Mouse (Mus musculus) liver, adult 10 weeks (tissue): ENCODE data around the gene Hoxa4. TPM values are rescaled to one million over a fixed set of nuclear protein-coding genes. Genes with fewer than 3 reads are reported as not detected.

Source experiments
- polyA plus RNA-seq: library from polyadenylated mRNA; stranded (reverse); fragments of 350-450 nt; fragmentation: Illumina TruSeq; extraction: RNeasy Lipid Tissue Mini Kit (QIAGEN cat#74804); gene quantifications from one replicate; pipeline ENCODE4 v1.2.3, GENCODE M21; 2014; ENCODE audit warnings: low read depth, low replicate concordance

Gene Hoxa4
- polyA plus RNA-seq: not detected

DNA sequence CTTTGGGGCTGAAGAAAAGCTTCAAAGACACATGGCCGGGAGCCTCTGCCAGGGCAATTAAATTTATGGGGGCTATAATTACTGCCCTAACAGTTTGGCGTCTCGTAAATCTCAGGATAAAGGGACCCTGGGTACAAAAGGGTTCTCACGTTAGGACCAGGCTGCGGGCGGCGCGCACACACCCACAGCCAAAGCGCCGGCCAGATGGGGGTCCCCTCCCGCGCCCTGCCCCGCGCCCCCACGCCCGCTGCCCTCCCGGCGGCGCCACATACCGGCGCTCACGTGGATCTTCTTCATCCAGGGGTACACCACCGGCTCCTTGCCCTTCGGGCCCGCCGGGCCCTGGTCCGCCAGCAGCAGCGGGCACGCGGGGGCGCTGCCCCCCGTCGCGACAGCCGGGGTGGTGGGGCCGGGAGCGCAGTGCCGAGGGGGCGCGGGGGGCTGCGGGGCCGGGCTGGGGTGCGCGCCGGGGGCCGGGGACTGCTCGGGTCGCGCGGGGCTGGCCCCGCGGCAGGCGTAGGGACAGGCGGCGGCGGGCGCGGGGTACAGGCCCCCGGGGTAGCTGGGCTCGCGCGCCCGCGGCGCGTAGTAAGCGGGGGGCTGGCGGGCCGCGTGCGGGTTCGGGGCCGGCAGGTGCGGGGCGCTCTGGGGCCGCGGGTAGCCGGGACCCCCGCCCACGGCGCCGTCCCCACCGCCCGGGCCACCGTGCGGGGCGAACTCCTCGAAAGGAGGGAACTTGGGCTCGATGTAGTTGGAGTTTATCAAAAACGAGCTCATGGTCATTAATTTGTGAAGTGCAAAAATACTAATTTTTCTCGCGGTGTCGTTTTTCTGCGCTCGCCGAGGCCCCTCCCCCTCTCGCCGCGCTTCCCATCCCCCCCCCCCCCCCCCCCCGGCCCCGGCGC is at the start of gene Hoxa4:
Gene Hoxa4 (minus strand): TSS at position 848 of the 905 bp plus-strand sequence.

DNA sequence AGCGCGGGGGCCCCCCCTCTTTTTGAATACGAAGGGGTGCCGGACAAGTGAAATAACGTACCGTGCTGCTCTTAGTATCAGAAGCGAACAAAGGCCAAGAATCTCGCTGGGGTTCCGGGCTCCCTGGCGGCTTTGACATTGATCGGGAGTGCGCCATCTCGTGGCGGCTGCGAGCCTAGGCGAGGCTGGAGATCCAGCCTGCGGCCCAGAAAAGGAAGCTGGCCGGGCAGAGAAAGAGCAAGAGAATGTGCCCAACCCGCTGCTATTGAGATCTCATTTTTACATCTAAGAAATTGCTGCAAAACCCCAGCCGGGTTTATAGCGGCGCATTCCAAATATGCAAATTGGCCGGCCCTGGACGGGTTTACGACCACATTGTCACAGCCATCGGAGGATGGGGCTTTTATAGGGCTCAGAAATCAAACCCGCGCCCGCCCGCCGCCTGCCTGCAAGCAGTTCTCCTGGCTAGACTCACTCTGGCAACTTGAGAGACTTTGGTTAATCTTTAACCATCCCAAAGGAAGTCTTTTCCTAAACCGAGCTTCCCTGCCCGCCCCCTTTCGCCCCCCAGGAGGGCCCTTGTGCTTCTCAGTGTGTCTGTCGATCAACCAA is 48.9 kb upstream of the Hoxa4 start, which contains the start of gene Hoxa10:
Gene Hoxa10 (minus strand): TSS at position 466 of the 612 bp plus-strand sequence.

DNA sequence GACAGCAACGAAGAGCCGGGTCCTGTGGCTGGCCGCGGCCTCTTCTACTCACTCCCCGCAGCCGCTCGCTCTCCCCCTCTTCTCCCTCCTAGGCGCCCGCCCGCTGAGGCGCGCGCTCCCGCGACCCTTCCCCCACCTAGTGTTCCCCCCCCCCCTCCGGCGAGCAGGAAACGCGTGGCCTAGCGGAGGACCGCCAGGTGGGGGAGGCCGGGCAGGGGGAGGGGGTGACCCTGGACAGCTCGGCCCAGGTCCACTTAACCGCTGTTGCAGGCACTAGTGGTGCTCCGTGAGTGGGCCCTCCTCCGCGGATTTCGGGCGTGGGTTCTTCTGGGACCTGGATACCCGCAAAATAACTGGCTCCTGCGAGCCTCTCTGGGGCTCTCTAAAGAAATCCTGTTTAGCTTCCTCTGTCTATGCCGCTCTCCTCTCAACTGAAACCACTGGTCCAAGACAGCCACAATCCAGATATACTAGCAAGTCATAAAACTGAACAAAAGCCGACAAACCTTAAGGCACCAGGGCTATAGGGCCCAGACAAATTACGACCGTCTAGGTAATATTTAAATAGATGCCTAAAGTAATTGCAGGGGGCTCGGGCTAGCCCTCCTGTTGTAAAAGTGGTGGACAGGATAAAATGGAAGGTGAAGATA is 39.1 kb upstream of the Hoxa4 start, which contains the start of gene Hoxa9:
Gene Hoxa9 (minus strand): TSS at position 574 of the 650 bp plus-strand sequence.

DNA sequence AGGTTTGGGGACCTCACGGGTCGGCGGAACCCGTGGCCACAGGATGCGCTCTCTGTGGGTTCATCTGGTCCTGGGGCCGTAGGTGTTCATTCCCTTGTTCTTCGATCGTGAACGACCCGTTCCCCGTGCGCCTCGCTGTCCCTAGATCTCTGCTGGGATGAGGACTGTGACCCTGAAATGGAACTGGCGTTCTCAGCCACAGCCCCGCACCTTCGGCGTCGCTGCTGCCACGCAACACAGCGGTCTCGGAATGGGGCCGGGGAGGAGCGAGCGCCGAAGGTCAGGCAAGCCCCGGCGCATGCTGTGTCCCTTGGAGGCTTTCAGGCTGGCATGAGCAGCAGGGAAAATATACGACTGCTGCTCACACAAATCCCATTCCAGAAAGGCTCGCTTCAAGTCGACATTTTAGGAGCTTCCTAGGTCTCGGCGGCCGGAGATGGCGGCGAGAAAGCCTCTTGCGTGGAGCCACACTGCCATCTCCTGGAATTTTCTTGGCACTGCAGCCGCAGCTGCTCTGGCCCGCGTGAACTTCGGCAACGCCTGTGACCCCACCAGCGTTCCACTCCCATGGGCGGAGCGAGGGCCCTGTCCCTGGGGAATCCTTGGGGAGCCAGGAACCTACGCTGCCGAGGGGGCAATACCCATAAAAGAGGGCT is 29.9 kb upstream of the Hoxa4 start, which contains the start of gene Hoxa7:
Gene Hoxa7 (minus strand): TSS at position 518 of the 656 bp plus-strand sequence.

DNA sequence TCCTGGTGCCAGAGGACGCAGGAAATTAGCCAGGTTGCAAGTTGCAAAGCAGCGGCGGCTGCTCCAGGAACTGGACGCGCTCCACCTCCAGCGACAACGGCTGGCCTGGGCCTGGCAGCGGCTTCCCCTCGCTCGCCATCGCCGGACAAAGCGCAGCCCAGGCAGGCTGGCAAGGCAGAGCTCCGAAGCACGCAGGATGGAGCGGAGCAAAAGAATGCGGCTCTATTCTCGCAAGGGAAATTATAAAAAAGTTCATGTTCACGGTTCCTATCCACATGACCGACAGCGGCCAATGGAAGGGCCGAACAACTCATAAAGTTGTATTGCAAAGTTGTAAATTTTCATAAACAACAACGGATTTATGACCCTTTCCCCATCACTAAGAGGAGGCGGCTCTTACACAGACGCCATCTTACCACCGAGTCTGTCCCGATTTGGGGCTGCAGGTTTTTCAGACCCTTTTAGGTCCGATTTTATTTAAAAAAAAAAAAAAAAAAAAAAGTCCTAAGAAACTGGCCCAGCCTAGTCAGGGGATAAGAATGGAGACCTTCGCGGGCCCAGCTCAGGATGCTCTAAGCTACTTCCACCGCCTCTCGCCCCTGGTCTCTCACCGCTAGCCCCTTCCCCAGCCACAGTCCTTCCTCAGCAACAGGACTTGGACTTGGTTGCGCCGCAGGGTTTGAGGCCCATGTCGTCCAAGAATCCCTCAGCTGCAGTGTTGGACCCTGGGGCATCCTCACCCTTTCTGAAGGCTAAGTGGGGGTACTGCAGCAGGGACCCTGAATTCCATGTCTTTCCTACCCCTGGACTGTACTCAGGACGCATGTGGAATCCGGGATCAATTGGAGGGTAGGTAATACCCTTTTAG is 21.8 kb upstream of the Hoxa4 start, which contains the start of the genes Hoxa3 and Gm28308:
Gene Hoxa3 (minus strand): TSS at position 218 of the 868 bp plus-strand sequence.
Gene Gm28308 (minus strand): TSS at position 221 of the 868 bp plus-strand sequence.

DNA sequence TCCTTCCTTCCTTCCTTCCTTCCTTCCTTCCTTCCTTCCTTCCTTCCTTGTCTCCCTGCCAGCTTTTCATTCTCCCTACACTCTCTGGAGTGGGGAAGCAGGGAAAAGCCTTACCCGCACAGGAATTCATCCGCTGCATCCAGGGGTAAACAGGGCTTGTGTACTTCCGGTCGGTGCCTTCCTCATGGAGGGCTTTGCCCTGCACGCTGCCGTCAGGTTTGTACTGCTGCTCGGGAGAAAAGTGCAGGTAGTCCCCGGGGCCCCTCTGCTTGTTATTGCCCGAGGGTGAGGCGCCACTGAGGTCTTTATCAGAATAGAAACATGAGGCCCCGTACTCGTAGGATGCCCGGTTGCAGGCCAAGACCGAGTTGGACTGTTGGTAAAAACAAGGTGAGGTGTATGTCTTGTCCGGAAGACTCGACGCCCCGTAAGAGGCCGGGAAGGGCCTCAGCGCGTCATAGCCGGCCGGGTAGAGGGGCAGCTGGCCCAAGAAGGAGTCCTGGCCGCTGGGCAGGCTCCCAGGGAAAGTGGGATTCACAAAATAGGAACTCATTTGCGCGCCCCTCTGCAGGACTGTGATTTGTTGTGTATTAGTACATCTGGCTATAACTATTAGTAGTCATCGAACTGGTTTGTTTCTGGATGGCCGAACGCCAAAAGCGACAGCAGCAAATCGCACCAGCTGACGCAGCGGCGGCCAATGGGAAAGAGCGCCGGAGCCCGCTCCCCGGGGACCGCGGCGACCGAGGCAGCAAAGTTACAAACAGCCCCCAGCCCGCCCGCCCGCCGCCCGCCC is 16.7 kb upstream of the Hoxa4 start, which contains the start of gene Hoxa6:
Gene Hoxa6 (minus strand): TSS at position 651 of the 796 bp plus-strand sequence.

DNA sequence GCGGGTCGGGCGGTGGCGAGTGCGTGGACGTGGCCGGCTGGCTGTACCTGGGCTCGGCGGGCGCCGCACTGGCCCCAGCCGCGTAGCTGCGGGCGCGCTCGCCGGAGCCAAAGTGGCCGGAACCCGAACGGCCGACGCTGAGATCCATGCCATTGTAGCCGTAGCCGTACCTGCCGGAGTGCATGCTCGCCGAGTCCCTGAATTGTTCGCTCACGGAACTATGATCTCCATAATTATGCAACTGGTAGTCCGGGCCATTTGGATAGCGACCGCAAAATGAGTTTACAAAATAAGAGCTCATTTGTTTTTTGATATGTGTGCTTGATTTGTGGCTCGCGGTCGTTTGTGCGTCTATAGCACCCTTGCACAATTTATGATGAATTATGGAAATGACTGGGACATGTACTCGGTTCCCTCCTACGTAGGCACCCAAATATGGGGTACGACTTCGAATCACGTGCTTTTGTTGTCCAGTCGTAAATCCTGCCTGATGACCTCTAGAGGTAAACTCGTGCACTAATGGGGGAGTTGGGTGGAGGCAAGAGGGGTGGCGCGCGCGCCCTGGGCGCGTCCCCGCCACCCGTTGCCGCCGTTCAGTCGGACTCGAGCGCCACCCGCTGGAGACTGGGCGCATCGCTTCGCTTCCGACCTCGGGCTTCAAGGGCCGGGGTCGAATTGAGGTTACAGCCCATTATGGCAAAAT is 12.6 kb upstream of the Hoxa4 start, which contains the start of gene Hoxa5:
Gene Hoxa5 (minus strand): TSS at position 538 of the 703 bp plus-strand sequence.

DNA sequence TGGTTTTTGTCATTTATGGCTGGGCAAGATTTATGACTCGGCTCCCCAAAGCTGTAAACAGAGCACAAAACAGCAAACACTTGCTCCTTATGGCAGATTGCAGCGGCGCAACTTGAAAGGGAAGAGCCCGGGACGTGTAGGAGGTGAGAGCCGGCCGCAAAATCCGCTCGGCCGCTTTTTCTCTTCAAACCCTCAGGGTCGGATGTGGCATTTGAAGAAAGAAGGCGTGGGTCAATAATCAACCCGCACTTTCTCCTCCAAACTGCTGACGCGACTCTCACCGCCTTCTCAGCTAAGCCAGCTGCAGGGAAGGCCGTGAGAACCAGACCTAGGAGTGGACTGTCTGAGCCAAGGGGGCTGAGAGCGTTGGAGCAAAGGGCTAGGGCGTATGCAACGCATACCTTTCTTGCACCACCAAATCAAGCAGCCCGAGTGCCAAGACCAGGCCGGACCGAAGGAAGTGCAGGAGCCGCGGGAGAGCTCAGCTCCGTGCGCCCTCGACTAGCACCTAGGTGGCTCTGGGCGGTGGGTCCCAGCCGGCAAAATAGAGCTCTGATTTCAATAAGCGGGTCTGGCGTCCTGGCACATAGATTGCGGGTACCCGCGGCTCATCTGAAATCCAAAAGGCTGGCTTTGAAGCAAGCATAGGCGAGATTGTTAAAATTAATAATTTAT is 14.4 kb downstream of the Hoxa4 start, which contains the start of gene 5730596B20Rik:
Gene 5730596B20Rik (plus strand): TSS at position 438 of the 675 bp plus-strand sequence.

DNA sequence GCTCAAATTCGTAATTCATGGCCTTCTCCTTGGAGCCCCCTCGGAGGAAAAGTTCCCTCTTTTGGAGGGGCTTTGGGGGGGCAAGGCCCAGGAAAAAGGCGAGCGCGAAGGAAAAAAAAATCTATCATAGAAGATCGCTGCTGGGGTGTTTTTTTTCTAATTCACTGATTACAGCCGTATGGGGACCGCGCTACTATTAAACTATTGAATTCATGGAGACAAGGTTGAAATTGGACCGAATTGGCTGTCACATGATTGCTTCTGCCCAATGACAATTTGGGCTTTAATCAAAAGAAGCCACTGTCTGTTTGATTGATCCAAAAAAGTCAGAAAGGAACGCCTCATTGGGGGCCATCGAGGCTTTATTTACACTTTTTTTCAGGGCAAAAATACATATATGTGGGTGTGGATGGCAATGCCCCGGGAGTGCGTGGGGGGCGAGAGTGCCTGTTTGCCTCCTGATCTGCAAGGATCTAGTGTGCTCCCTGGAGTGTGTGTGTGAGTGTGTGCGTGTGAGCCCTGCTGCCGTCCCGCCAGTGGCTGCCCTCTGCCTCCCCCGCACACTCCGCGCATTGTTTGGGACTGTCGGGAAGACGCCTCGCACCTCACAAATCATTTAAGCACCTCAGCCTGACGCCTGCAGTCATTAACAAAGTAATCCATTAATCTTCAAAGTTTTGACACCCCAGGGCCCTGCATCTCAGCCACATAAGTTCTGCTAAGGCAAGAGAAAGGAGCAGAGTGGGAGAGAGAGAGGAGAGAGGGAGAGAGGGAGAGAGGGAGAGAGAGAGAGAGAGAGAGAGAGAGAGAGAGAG is 26.7 kb downstream of the Hoxa4 start, which contains the start of gene Hoxa2:
Gene Hoxa2 (minus strand): TSS at position 206 of the 815 bp plus-strand sequence.

DNA sequence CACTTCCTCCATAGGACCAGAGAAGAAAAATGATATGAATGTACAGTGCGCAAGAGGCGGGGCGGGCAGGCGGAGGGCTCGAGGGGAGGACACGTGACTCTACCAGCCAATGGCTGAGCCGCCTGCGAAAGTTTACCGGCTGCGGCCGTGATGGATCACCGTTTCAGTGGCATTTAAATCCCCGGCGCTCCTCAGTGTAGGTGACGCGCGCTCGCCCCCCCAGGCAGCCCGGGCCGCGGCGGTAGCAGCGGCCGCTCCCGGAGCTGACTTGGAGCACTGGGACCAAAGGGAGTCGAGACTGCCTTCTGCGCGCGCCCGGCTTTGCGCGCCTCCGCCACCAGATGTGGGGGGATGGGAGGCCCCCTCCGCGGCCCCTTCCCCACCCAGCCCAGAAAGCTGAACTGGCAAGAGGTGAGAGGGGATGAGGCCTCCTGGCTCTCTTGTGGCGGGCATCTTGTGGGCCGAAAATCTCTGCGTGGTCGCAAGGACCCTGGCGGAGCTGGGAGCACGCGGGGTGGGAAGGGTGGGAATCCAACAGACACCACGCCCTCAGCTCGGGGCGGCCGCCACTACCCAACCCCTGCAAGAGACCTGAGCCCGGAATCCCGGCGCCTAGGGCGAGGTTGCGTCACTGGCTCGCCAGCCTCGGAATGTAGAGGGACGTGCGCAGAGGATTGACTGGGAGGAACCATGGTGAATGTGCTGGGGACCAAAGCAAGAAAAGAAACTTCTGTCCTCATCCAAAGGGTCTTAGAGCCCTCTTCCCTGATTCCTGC is 33.1 kb downstream of the Hoxa4 start, which contains the start of gene Hoxa1:
Gene Hoxa1 (minus strand): TSS at position 42 of the 776 bp plus-strand sequence.

Other genes with a start within 250 kb of the Hoxa4 start
- gene Skap2, start 179.2 kb downstream of the Hoxa4 start, polyA plus RNA-seq: 33.2 TPM
- not detected for gene Hoxa1, start 33.4 kb downstream of the Hoxa4 start, polyA plus RNA-seq
- gene Hoxa2, start 26.9 kb downstream of the Hoxa4 start, polyA plus RNA-seq: 0.58 TPM
- 0.13 TPM for gene 5730596B20Rik, start 14.3 kb downstream of the Hoxa4 start, polyA plus RNA-seq
- gene Hoxa5, start 12.8 kb upstream of the Hoxa4 start, polyA plus RNA-seq: 0.61 TPM
- gene Hoxa6, start 17.0 kb upstream of the Hoxa4 start, polyA plus RNA-seq: not detected
- gene Hoxa3, start 21.6 kb upstream of the Hoxa4 start, polyA plus RNA-seq: 0.53 TPM
- gene Gm28308, start 21.6 kb upstream of the Hoxa4 start, polyA plus RNA-seq: not detected
- not detected for gene Hoxa7, start 30.1 kb upstream of the Hoxa4 start, polyA plus RNA-seq
- gene Hoxa9, start 39.3 kb upstream of the Hoxa4 start, polyA plus RNA-seq: not detected
- gene Hoxa10, start 49.1 kb upstream of the Hoxa4 start, polyA plus RNA-seq: not detected
- gene Hoxa11, start 54.1 kb upstream of the Hoxa4 start, polyA plus RNA-seq: not detected
- gene Hoxa13, start 69.1 kb upstream of the Hoxa4 start, polyA plus RNA-seq: not detected
- not detected for gene Evx1, start 121.7 kb upstream of the Hoxa4 start, polyA plus RNA-seq